Mouse (Mus musculus) v-Abl transformed pro-B cells (cell line): Measurements from ENCODE around the gene Gm11011.
"Not testable (repeated sequence)": the region's sequence is repeated elsewhere in the genome, so short reads cannot be mapped to it uniquely, and the experiment has no call there.

Experiments used
- in situ Hi-C, 2 experiments: fragments of 400-800 bp; cut with MboI; formaldehyde crosslinking; loops; one replicate each; pipeline ENCODE4 v1.15.1; 2025; ENCODE audit not compliant: unreplicated experiment in 2 of 2

Gm11011 gene

DNA sequence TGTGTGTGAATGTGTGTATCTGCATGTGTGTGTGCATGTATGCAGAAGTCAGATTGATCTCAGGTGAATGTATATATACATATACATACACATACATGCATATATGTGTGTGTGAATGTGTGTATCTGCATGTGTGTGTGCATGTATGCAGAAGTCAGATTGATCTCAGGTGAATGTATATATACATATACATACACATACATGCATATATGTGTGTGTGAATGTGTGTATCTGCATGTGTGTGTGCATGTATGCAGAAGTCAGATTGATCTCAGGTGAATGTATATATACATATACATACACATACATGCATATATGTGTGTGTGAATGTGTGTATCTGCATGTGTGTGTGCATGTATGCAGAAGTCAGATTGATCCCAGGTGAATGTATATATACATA, at the start of gene Gm11011:
Gene Gm11011, minus strand, starts transcription at position 101 of the 400 bp plus-strand sequence.
- in situ Hi-C loops: not testable (repeated sequence)

GRCm38 (mm10) chr2:169636414-169636813, 48.9 kb upstream of the Gm11011 start:
- in situ Hi-C loops: no loop called here

GRCm38 (mm10) chr2:169635428-169635827, 47.9 kb upstream of the Gm11011 start:
- in situ Hi-C loops: no loop called here

DNA sequence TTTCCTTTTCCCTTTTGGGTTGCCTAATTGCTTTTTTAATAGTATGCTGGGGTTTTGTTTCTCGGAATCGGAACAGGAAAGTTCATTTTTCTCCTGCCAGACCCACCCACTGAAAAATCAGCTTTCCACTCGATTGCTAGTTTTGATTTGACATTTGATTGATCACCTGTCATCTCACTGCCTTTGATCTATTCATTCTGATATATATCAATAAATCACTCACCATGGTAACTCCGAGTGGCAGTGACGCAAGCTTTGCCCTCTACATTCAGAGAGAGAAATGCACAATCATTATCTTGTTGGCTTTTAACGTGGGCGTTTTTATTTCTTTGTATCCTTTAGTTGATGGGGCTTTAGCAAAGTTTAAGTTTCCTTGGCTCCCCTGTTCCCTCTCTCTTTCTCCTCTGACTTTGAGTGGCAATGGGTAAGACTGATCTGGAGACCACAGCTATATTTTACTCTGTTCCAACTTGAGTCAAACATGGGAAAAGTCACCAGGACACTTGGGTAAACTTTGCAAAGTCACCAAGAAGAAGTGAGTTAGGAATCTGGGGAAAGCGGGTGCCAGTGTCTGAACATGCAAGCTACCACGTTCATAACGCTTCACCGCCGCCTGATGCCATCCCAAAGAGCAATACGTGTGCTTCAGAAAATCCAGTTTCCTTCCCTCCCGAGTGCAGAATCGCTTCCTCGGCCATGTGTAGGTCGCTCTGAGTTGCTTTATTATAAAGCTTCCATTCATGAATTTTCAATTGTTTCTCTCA, 47.3 kb upstream of the Gm11011 start:
- in situ Hi-C loops: no loop called here

DNA sequence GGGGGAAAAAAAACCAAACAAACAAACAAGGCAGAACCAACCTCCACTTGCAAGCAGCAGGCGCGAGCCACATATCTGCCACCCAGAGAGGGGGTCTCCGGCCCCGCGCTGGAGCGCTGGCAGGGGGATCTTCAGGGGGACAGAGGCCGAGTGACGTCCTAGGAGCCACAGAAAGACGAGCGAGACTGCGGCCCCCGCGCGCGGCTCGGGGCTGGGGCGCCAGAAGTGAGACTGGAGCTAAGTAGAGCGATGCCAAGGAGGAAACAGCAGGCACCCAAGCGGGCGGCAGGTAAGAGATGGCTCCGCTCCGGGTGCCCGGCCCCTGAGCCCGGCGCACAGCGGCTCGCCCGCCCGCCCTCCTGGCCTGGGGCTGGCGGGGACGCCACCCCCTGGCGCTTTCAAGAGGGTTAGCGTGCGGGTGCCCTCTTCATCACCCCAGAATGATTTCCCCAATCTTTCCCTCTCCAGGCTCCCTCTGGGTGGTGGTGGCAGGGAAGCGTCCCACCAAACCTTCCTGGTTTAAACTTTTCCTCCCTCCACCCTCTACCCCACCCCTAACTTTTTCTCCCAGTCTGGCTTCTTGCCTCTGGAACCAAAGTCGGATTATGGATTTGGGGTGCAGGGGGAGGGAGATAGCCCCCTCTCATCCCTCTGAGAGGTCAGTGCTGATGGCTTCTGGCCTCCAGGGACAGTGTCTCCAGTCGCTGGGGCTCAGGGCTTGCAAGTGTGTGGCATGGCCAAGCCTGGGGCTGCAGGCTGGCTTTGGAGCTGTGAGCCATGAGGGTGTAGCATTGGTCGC, 46.1 kb upstream of the Gm11011 start:
- in situ Hi-C loops: no loop called here

DNA sequence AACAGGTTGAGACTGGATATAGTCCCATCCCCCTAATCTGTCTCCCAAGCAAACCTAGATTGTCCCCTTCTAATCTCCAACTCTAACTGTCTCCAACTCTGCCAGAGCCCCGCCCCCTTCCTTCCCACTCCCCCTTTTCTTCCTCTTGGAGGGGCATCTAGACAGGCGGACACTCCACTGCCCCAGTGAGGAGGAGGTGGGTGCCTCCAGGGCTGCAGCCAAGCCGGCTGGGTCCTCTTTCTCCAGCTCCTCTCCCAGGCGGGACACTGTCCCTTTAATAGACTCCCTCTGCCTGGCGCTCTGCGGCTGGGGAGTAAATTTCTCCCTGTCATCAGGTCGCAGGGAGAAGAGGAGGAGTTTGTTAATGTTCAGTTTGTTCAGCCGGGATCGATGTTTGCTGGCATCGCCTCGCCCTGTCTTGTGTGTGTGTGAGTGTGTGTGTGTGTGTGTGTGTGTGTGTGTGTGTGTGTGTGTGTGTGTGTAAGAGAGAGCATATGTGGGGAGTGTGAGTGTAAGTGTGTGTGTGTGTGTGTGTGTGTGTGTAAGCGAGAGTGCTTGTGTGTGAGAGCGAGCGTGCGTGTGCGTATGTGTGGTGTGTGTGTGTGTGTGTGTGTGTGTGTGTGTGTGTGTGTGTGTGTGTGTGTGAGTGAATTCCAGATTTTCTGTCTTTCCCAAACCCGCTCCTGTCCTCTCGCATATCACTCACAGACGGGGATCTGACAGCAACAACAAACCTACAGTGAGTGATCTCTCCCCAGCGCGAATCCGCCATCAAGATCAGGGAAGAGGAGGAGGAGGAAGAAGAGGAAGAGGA, 45.0 kb upstream of the Gm11011 start, which contains the start of gene Tshz2:
Gene Tshz2, plus strand, starts transcription at position 676 of the 814 bp plus-strand sequence.
- in situ Hi-C loops: no loop called here

DNA sequence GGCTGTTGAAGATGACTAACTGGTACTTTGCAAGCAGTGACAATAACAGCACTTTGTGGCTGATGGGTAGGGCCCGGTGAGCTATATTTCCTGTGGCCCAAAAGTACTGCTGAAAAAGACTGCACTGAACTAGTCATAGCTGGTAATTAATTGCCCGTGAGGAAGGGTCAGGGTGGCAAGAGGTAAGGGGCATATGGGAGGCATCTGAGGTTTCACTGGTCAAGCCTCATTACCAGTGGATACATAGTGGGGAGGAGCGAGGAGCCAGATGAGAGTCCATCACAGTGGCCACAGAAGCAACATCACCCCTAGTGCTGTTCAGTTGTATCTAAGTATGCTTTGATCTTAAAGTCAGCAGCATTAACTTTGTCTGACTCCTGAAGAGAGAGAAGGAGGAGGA, 42.5 kb upstream of the Gm11011 start:
- in situ Hi-C loops: no loop called here

DNA sequence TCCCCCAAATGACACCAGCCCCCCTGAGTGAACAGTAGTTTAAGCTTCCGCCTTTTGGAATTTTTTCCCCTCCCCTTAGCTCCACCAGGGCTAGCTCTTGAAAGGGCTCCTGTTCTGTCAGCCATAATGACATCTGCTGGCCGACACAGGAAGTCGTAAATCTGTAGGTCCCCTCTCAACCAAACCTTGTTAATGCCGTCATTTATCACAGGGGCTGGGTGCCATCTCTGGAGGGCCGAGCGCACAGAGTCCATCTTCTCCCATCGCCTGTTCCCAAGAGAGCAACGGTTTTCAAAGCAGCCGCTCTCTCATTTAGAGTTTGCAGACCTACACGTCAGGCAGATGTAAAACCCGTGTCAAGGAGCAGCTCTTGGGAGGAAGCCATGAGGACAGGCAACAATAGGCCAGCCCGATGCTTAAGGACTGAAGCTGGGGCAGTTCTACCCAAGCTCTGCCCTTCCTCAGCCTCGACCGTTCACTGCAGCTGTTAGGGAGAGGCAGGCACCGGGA, 33.7 kb upstream of the Gm11011 start:
- in situ Hi-C loops: no loop called here

DNA sequence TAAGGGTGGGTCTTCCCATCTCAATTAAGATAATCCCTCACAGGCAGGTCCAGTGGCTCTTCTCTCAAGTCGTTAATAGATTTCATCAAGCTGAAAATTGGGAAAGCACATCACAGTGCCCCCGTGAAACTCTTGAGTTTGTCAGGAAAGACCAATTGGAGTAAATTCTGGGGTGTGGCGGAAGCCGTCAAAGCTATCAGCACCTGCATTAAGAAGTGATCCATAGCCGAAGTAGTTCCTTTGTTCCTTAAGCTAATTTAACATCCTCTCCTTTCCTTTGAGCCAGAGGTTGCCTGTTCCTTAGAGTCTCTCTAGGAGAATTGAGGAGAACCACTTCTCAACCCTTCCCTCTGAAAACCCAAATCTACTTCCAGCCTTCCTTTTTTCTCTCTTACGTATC, 28.5 kb upstream of the Gm11011 start:
- in situ Hi-C loops: no loop called here

DNA sequence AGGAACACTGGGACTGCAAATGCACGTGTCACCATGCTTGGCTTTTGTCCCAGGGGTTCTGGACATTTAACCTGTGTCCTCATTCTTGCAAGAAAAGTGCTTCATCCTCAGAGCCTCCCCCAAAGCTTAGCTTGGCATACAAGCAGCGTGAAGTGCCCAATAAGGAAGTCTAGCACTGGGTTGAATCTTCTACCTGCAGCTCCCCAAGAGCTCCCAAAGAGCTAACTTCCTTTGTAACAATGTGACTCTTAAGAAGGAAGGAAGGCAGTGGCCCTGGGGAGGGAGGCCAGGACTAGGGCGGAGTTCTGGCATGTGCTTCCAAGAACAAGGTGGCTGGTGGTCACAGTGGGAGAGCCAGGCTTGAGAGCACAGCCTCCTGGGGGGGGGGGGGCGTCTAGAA, 27.1 kb upstream of the Gm11011 start:
- in situ Hi-C loops: no loop called here

DNA sequence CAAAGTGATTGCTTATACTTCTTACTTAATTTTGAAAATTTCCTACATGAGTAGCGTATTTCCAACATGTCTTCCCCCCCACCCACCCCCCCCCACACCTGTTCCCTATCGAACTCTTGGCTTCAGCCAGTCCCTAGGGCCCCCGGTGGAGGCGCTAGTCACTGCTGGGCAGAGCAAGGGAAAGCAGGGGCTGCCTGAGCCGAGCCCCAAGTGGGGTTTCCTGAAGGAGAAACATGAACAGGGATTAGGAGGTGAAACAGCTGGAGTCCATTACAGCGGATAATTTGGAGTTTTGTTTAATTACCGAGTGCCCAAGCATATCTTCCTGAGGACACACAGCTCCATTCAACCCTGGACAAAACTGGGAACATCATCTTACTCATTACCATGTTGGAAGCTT, 24.0 kb upstream of the Gm11011 start:
- in situ Hi-C loops: no loop called here

GRCm38 (mm10) chr2:169610882-169611281, 23.3 kb upstream of the Gm11011 start:
- in situ Hi-C loops: no loop called here

DNA sequence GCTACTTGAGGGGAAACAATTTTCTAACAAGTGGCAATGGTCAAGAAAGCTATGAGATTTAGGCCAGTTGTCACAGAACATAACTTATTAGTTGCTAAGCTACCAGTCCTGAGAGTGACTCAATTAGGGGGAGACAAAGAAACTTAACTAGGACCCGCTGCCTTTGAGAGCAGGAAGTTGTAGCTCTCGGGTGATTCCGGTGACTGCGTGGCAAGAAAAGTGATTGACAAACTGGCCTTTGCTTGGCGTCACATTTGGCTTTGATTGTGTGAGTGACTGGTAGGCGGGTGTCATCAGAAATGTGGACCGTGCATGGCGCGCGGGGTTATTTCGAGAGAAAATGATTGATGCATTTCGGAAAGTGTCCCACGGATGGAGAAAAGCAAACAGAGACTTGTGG, 22.4 kb upstream of the Gm11011 start:
- in situ Hi-C loops: no loop called here

DNA sequence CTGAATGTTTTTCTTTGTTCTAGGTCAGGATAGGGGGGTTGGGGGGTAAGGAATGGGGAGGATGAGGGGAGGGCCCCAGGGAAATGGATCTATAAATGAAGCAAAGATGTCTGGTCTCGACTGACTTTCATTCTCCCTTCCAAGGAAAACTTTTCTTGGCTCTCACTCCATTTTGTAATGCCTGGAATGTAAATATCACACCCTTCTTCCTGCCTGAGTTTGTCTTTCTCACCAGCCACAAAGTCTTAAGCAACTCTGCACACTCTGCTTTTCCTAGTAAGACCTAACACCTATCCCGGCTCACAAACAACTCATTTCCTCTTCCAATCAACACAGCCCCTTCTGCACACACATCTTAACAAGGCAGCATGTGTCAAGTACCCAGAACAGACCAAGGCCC, 20.2 kb upstream of the Gm11011 start:
- in situ Hi-C loops: no loop called here

DNA sequence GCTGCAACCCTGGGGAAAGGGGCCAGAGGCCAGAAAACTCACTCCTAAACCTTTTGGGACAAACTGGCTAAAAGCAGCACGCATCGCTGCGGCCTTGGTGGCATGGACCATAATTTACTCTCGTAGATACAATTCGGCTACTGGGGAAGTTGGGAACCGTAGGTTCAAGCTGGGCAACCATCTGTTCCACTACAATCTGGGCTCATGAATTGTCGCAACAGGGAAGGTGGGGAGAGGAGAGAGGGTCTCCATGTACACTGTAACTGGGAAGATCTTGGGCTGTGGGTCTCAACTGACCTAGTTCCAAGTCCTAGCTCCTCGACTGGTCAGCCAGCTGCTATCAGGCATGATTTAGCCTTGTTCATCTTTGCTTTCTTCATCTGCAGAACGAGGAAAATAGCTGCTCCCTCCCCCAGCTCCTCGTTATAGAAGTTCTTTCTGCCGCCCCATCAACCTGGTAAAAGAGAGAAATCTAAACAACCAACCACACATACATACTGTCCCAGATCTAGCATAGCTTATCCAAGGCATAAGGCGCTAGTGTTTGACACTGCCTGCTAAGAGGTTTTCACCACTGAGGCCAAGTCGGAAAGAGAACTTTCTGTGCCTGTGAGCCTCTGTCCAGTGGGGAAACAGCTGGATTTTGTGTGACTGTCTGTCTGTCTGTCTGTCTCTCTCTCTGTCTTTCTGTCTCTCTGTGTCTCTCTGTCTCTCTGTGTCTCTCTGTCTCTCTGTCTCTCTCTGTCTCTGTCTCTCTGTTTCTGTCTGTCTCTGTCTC, 19.5 kb upstream of the Gm11011 start:
- in situ Hi-C loops: no loop called here

DNA sequence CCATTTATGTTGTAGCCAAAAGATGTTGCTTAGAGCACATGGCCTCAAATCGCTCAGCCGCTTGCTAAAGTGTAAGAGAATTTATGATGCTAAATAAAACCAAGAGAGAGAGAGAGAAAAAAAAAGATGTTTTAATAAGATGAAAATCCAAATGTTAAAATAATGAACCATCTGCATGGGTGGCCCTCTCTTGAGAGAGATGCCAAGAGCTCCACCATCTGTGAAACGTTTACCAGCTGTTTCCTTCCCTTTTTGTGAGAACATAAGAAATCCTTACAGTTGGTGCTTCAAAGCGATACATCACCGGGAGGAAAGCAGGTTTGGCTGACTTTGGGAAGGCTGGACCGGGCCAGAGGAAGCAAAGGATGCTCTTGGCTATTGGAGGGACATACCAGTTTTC, 12.6 kb upstream of the Gm11011 start:
- in situ Hi-C loops: no loop called here

- in situ Hi-C loops: no loop called here
Measured at GRCm38 (mm10) chr2:169599591-169599990, 12.0 kb upstream of the Gm11011 start.

GRCm38 (mm10) chr2:169597971-169598370, 10.4 kb upstream of the Gm11011 start:
- in situ Hi-C loops: no loop called here

DNA sequence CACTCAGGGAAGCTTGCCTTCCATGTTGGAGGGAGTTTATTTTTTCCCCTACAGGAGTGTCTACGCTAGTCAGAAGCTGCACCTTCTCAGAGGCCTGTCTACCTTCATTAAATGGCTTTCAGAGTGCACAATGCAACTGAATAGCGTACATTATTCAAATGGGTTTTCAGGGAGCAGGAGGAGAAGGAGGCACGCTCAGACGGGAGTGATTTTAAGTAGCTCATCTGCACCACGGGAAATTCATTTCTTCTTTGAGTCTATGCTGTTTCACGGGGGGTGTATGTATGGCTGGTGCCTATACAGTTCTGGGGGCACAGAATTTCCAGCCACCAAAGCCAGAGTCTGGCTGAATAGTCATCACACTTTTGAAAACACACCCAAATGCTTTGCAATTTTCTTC, 9.8 kb upstream of the Gm11011 start:
- in situ Hi-C loops: no loop called here

DNA sequence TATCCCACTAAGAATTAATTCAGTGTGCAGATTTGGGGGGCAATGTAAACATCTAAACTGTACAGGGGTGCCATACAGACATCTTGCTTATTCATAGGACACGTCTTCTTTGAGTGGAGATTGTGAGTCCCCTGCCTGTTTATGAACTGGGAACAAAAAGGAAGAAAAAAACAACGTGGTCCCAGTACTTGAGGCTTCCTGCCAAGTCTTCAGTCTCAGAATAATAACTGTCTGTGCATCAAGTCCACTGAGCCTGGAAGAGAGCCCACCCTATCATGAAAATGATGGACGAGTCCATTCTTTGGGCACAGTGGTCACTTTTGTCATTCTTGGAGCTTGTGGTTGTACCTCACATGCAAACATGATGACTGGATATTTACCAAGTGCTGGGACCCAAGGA, 6.2 kb upstream of the Gm11011 start:
- in situ Hi-C loops: no loop called here
